Mouse (Mus musculus) myocyte (in vitro differentiated cells): ENCODE data around the gene Hecw2.

Experiments used
- CEBPB ChIP-seq: IDR thresholded peaks from 2 replicates; pipeline ENCODE4 v1.6.1; 2011; ENCODE audit warnings: mild to moderate bottlenecking, moderate library complexity; ENCODE audit not compliant: poor library complexity, insufficient read depth, severe bottlenecking
- USF1 ChIP-seq: IDR thresholded peaks from one replicate; pipeline ENCODE4 v1.6.1; 2011; ENCODE audit warnings: low read depth, mild to moderate bottlenecking, control low read depth, moderate library complexity

DNA sequence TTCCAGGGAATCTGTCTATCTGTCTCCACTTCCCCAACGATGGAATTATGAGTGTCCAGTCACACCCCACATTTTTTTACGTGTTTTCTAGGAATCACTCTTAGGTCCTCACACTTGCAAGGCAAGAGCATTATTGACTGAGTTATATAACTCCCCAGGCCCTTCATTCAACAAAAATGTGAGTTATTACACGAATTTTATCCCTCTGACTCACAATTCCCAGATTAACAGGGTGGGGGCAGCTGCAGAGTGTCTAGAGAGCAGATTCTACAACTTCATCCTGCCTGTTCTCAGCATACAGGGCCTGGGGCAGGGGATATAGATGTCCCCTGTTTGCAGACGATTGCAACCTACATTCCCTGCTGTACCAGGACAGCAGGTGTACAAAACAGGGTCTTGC is 255.7 kb downstream of the Hecw2 start:
- TF ChIP-seq USF1 (no peak), CEBPB (no peak)
